Mouse (Mus musculus) common myeloid progenitor, adult 5-6 weeks (primary cell): ENCODE results near the gene 1110059E24Rik. TPM values are rescaled to one million over a fixed set of nuclear protein-coding genes. Genes with fewer than 3 reads are reported as not detected.

Experiments used
- ATAC-seq: replicated peaks from 2 replicates; pipeline ENCODE4 v1.8.0; 2016; ENCODE audit warnings: low read depth, mild to moderate bottlenecking, moderate TSS enrichment, inconsistent platforms; ENCODE audit not compliant: poor library complexity, severe bottlenecking
- total RNA-seq: library from RNA; stranded (forward); fragments of 200-1000, 187-1606 nt; gene quantifications from 2 replicates; pipeline ENCODE4 v1.2.3, GENCODE M21; 2017

The 1110059E24Rik gene
- total RNA-seq, 1 experiment from 2014 or later = 66.7 TPM

DNA sequence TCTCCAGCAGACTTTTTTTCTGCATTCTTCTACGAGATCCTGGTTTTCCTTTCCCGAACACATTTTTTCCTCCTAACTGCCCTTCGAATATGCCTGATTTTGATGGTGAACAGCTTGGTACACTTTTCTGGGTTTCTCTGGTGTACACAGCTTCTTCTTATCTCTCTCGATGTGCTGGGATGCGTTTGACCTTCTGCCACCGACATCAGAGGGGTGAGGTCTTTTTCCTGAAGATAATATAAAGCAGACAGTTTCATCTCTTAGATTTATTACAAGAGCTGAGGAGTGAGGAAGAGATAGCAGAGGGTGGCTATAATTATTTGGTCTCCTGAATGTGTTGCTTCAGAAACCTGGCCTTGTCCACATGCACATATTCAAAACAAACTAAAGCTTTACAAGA lies 71.4 kb downstream of the 1110059E24Rik start:
- peak; percentile 53 for ATAC-seq

DNA sequence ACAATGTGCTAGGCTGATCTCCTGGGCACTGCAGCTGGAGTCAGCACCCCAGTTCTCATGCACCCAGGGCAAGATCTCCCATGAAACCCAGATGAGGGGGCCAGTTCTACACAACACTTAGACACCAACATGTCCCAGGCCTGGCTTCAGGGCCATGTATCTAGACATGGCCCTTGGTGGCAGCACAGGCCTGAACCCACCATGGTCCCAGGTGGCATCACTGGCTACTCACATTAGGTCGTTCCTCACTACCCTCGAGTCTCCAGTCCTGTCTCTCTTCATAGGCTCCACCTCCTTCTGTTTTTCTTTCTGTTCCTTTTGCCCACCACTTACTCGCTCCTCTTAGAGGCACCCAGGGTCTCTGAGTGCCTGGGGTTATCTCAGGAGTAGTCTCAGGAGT lies 72.9 kb downstream of the 1110059E24Rik start:
- no peak for ATAC-seq

DNA sequence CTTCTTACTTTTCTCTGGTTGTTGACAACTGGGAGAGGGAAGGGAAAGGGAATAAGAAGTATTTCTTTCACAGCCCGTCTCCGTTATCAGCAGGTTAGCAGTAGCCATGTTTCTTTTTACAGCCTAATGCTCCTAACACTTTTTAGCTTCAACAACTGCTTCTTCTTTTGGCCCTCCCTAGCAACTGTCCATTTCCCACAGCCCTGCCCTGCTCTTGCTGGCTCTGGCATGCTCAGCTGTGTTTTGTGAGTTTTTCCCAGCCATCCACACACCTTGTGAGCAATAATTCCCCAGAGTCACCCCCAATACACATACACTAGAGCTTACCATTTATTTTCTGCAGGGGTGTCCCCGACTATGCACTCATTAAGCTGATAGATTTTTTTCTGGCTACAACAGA lies 75.3 kb downstream of the 1110059E24Rik start:
- ATAC-seq = no peak

DNA sequence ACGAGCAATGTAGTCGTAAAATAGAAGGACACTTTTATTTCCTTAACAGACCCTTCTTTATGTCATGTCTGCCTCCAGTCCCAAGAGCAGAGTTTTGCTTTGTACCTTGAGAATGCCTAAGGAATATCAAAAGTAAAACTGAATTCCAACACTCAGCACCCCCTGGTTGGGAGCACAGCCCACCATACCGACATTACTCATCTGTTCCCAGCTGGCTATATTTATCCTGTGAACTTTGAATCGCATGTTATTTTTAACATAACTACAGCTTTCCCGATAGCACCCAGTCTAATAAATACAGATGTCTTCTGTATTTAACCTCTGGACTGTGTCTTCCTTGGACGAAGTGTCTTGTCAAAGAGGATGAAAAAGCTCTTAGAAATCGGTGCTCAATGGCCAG lies 80.8 kb downstream of the 1110059E24Rik start:
- no peak for ATAC-seq

DNA sequence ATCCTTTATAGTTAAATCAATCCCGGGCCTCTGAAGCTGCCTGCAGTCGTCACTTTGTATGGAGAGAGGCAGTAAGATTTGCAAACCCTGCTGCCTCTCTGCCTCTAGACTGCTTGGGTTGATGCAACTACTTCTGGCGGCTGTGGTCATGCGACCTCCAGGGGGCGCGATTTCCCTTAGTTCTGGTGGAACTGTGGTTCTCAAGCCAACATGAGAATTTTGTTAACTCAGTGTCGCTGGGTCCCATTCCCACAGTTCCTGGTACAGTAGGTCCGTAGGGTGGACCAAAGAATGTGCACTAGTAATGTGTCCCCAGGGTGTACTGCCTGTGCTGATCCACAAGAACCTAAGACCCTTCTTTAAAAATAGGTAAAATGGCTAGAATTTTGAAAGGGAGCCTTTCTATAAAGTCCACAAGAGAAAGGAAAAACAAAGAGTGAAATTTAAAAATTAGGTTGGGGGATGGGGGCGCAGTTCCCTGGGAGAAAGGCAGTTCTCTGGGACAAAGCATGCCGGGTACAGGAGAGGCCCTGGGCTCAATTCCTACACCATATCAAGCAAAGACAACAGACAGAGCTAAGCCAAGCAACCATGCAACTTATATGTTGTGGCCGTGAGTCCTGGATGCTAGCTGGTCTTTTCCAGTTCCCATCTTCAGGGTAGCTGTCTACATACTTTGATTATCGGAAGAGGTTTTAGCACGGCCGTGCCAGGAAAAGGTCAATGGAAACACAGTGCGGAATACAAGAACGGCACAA lies 81.4 kb downstream of the 1110059E24Rik start:
- peak; percentile 92 for ATAC-seq

DNA sequence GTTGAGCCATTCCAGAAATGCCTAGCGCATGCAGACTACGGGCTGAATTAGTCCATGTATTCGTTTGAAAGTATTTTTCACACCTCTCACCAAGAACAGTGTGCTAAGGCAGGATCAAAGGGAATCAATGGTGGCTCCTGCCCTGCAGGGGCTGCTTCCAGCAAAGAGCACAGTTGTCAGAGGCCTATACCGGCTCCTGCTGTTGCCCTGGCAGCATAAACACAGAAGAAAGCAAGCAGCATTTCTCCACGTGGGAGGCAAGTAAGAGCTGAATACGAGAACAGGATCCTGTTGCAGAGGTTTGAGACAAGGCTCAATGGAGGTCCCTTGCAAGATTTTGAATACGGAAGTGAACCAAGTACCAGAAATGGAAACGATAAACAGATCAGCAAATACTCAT lies 82.0 kb downstream of the 1110059E24Rik start:
- ATAC-seq = no peak

DNA sequence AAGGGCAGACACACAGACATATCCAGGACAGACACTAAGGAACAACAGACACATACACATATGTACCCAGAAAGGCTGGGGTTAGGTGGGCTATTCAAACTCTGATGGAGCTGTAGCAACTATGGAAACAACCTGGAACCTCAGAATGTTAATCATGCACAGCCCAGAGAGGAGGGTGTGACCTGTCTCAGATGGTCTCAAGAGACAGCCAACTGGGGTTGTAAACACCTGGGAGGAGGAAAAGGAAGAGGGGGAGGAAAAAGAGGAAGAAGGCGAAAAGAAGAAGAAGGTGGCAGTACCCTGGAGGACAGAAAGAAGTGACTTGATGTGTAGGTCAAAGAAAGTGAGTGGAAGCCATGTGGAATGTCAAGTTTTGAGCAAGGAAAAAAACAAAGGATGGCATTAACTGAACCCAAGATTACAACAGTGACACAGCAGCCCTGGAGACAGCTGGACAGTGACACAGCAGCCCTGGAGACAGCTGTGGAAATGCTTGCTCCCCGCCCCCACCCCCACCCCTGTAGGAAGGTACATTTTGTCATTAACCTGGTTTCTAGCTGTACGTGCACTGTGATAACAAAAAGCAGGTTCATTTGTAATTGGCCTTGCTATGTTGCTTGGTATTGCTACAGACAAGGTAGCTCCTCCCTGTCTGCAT lies 84.1 kb downstream of the 1110059E24Rik start:
- no peak for ATAC-seq

DNA sequence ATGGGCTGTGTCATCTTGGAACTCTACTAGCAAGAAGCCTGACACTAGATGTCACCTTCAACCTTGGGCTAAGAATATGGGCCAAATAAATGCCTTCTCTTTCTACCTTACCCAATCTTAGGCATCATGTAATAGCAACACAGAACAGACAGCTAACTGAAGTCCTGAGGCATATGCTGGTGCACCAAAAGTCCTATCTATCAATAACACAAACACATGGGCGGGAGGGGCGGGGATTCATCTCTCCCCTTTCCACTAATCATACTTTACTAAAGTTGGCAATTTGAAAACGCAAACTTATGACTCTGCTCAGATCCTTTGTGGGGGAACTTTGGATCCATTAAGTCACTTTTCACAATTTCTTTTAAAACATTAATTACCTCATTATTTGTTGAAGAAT lies 84.8 kb downstream of the 1110059E24Rik start:
- no peak for ATAC-seq

DNA sequence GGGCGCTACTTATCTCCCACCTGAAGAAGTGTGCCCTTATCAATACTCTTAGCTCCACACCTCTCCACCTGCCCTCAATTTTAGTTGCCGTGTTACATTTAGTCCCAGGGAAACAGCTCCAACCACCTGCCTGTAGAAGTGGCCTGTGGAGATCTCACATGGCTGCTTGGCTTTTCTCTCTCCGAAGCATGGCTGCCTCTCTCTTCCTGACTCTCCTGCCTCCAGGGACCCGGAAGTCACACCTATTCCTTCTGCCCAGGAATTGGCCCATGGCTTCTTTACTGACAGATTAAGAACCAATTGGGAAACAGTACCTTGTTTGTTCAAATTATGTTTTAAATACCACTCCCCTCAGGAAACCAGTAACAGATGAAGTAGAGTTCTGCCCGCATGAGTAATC lies 86.3 kb downstream of the 1110059E24Rik start:
- ATAC-seq = no peak

DNA sequence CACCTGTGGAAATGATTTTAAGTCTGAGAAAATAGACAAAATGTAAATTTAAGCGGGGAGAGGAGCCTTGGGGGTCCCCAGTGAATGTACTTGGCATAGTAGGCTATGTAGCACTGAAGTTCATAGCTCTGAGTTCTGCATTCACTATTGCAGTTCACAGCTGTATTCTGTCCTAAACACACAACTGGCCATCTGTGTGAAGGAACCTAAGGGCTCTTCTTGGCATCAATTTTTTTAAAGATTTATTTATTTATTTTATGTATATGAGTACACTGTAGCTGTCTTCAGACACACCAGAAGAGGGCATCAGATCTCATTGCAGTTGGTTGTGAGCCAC lies 88.3 kb downstream of the 1110059E24Rik start:
- no peak for ATAC-seq

DNA sequence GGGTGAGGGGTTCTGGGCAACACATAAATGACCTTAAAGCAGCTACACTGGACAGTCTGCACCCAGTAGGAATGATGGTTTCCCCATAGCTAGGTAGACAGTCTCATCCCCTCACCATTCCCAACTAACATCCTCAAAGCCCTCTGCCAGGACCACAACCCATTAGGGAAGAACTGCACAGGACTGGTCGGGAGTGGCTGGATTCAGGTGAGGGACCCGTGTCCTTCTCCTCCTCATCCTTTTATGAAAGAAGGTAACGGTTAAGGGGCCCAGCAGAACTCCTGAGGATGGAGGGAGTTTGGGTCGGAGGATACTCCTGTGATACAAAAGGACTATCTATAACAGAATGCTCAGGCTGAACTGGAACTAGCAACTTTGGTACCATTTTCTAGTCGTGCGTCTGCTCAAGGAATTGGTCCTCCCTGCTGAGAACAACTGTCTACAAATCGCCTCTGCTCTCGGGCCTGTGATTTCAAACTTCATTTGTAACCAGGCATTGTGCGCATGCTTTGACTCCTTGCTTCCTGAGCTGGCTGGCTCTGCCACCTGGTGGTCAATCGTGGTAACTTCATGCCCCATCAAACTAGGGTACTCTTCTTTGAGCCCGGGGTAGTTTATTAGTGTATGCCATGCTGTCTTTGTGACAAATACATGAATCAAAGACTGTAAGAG lies 88.9 kb downstream of the 1110059E24Rik start:
- ATAC-seq = peak; percentile 88

DNA sequence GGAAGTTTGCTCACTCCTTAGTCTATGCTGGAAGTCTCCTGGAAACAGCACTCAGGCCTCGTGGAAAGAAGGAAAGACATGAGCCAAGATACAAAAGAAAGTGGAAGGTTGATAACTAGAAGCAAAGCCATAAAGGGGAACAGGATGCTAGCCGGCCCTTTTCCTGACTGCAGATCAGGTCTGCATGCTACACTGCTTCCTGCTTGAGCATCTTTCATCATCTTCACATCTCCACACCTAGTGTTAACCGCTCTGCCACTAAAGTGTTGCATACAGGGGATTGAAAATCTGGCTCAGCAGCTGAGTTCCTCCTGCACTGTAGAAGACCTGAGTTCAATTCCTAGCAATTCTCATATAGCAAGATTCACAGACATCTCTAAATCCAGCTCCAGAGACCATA lies 89.8 kb downstream of the 1110059E24Rik start:
- ATAC-seq = no peak

DNA sequence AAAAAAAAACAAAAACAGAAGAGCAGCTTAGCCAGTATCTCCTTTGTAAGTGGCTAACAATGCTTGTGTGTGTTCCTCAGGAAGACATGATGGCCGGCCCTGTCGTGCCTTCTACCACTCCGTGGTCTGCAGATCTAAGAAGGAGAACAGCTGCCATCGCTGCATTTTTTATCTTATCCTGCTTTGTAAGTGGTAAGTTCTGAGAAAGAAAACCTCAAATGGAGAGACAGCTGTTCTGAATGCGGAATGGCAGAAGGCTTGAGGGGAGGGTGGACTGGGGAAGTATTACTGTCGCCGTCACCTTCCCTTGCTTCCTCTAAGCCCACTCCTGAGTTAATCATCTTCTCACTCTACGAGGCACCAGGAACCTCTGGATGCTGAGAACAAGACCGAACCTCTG lies 100.0 kb downstream of the 1110059E24Rik start:
- ATAC-seq = 0 out of 2 replicates have a peak, but pooled peaks have one; percentile 39

DNA sequence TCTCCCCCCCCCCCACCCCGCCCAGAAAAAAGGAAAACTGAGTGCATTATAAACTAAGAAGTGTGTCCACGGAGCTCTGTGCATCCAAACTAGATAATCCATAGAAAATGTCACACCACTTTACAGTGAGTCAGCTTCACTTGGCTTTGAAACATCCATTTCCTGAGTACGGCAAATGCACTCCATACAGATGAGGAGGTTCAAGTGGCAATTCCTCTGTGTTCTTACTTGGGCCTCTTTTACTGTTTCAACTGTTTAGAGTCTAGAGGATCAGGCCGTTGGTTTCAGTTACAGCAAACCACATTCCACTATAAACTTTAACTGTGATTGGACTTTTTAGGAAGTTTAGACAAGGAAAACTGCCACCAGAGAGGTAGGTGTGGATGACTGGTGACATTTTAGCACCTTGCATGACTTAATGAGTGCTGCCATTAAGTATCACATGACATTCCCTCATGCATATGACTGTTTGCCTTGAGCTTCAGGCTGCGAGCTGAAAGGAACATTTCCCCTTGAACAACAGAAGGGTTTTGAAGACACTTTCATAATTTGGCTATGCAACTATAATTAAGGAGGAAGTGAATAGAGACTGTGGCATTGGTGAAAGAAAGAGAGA lies 100.7 kb downstream of the 1110059E24Rik start:
- no peak for ATAC-seq

DNA sequence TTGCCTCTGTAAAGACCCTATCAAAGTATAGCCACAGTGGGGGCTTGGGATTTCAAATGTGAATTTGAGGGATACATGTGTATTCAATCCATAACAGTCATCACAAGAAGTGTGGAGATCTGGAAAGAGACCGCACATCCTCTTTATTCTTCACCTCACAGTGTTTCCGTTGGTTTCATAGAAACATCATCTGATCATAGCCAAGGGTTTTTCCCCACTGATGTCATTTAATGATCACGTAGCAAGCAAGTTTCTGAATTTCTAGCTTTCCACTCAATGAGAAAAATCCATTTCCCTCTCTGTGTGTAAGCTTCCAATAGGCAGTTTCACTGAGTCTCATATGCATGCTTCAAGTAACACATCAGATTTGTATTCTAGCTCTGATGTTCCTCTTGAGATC lies 103.1 kb downstream of the 1110059E24Rik start:
- no peak for ATAC-seq

DNA sequence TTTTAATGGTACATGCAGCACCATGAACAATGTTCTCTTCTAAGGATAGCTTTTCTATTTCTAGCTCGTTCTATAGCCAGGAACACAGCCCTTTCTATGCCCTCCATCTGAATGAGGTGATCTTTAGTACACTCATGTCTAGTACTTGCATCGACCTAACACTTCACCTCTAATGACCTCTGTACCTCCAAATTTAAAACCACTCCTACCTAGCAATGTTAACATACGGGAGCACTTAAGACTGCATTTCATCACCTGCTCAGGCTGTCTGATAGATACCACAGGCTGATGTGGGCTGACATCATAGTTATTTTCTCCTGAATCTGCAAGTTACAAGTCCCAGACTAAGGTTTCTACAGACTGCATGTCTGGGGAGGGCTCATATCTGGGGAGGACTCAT lies 103.8 kb downstream of the 1110059E24Rik start:
- no peak for ATAC-seq

DNA sequence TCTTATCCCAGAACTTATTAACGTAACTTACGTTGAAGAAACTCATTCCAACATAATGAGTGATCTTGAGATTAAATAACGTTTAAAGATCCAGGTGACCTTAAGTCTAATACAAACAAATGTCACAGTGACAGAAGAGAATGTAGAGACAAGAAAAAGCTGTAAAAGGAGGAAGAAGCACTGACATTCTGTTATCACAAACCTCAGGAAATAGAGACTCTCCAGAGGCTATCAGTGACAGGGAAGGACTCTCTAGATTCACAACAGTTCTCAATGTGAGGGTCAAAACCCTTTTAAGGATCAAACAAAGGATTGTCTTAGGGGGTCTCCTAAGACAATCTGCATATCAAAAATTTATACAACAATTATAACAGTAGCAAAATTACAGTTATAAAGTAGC lies 115.7 kb downstream of the 1110059E24Rik start:
- ATAC-seq = no peak
